Mouse (Mus musculus) c-Kit-positive CD71-positive TER-119-positive erythroid progenitor cells, embryonic 14.5 days (primary cell): ENCODE results near the gene Slc47a2.

Experiments
- DNase-seq: peaks from one replicate; pipeline ENCODE4 v3.0.0-alpha.2; 2013; ENCODE audit warnings: low spot score

Gene Slc47a2

DNA sequence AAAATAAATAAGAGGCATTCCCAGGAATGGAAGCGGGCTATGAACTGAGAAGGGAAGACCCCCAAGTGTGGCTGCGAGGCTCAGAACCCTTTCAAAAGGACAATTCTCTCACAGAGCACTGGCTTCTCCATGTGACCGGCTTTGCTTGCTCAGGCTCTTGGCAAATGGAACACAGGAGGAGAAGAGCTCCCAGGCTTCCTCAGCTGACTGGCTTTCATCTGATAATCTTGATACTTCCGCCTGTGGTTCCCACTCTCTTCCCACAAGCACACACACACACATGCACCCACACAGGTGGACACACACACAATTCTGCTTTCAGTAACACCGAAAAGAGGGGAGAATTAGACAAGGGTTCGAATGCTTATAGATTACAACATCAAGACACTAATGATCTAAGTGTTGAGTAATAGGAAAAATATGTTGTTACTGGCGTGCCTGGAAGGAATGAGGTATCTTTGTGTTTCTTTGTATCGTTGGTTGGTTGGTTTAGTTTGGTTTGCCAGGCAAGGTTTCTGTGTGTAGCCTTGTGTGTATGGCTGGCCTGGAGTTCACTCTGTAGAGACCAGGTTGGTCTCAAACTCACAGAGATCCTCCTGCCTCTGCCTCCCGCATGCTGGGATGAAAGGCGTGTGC, 59.1 kb downstream of the Slc47a2 start:
- no peak for DNase-seq

DNA sequence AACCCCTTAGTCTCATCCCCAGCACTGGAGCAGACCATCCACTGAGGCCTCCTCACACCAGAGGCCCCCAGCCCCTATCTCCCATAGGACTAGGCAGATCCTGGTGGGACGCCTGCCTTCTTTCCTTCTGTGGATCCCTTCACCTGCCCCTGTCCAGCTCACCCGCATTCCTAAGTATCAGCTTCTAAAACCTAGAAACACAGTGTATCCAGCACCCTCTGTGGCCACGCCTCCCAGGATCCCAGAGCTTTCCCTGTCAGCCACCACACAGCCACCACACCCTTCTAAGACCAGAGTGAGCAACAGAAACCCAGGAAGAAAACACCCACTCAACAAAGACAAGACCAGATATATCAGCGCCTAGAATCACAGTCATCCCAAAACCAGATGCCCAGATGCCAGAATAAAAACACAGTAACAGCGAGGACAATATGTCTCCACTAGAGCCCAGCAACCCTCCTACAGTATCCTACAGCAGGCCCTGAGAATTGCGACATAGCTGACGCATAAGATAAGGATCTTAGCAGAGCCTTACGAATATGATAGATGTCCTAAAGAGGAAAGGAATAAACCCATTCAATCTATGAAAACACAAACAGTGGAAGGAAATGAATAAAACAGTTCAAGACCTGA, 64.1 kb downstream of the Slc47a2 start:
- no peak for DNase-seq

DNA sequence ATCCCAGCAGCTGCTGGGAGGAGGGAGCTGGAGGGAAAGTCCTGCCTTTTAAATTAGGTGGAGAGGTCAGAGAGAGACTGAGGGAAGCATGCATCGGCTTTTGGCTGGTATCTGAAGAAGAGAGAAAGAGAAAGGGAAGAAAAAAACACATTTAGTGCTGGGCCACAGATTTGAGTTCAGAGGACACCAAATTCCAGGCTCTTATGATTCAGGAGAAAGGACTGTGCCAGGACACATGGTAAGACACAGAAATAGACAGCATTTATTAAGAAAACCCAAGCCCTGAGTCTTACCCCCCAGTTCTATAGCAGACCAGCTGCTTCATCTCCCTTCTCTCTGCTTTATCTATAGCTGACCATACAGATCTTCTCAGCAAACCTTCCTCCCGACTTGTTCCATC, 64.7 kb downstream of the Slc47a2 start:
- DNase-seq = no peak

DNA sequence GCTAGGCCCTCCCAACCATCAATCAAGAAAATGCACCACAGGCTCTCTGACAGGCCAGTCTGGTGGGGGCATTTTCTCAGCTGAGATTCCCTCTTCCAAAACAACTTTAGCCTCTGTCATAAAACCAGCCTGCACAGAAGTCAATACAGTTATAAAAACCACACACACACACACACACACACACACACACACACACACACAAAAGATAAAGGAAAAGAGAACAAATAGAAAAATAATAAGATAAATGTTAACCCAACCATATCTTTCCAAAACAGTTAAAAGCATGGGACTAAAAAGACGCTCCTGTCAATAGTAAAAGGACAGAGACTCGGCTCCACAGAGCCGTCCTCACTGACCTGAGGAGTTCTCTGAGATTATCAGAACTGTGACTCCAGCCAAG, 66.2 kb downstream of the Slc47a2 start:
- DNase-seq = no peak

DNA sequence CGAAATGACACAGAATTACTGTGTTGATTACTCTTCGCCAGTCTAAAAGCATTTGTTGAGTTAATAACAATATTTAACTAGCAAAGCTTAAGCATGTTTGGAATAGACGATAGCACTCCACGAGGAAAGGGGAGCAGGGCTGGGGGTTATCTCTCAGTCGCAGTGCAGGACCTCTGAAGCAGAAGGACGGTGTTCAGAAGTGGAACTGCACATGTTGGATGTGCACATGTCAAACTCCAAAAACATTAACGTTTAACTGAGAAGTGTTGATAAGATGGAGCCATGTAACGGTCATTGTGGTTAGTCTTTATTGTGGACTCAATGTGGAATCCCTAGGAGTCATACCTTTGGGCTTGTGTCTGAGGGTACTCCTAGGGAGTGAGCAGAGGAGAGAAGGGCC, 67.6 kb downstream of the Slc47a2 start:
- DNase-seq = no peak

DNA sequence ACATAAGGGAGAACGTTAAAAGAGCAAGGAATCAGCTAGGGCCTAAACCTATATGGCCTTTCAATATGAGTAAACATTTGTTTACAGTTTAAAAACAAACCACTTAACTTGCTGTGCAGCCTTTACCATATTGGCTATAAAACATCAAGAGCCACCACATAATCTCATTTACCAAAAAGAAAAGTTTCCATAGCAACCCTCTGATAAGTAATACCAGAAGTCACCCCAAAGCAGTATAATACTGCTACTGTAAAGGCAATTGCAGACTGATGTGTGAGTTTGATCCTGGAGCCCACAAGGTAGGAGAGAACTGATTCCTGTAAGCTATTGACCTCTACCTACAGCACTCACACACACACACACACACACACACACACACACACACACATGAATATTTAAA, 68.2 kb downstream of the Slc47a2 start:
- DNase-seq = no peak

DNA sequence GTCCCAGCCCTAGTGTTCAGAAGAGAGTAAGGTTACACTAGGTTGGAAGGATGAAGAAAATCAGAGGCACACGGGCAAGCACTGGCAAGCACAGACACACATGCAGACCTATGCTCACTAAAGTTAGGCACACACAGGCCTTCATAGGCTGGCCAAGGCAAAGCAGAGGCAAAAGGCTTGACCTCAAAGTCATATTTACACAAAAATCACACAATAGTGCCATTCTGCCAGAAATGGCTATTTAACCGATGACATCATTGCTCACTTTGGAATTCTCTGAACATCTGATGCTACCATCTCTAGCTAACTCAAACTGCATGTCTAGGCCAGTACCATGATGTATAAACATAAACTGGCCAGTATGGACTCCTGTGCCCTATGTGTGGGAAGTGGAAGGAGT, 68.7 kb downstream of the Slc47a2 start:
- DNase-seq = no peak

DNA sequence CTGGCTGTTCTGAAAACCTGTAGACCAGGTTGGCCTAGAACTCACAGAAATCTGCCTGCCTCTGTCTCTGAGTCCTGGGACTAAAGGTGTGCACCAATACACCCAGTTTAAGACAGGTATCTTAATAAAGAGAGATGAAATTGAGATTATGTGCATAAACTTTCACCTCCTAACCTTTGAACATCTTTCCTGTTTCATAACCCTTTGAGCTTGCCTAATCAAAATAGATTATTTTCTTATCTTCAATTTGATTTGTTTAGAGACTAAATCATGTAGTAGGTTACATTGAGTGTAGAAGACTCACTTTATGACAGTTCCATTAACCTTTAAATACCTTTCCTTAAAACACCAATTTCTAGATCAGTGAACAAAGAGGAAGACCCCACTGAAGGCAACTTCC, 71.0 kb downstream of the Slc47a2 start:
- no peak for DNase-seq

DNA sequence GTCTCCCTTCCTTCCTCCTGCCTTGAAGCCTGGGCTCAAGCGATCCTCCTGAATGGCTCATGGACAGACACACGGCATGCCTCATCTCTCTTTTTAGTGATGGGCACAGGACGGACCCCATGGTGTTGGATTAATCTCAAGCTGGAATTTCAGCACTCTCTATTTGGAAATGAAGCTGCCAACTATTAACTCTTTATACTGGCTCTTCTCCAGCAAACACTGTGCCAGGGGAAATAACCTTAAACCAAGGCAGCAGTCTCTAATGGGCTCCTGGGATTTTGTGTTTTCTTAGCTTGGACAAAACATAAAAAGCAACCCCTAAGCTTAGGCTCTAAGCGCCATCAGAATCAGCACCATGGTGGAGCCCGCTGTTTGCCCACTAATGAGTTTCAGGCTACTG, 72.3 kb downstream of the Slc47a2 start:
- no peak for DNase-seq

DNA sequence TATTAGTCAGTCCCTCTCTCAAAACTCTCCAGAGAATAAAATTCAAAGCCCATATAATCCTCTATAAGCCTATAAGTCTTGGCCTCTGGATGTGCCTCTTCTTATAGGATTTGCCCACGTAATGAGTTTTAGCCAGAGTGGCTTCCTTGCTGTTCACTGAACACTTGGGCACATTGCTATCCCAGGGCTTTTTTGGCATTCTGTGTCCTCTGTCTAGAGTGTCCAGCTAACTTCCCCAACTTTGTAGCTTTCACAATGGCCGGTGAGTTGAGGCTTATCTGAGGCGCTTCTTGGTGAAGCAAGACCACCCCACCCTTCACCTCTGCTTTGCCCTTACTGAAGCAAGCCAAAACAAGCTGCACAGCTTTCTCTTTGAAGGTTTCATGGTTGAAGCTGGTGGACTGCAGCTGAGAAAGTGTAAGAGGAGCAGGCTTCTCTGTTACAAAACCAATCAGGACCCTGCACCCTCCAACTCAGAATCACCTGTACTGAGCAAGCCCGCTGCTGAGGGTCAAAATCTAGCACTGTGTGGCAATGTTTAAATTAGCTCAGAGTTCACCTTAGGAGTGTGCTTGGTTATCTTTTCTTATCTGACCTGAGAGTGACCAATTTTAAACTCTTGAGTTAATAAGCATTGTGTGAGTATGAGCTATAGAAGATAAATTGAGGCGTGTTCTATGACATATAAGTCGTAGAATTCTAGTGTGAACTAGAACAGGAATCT, 73.9 kb downstream of the Slc47a2 start:
- no peak for DNase-seq

DNA sequence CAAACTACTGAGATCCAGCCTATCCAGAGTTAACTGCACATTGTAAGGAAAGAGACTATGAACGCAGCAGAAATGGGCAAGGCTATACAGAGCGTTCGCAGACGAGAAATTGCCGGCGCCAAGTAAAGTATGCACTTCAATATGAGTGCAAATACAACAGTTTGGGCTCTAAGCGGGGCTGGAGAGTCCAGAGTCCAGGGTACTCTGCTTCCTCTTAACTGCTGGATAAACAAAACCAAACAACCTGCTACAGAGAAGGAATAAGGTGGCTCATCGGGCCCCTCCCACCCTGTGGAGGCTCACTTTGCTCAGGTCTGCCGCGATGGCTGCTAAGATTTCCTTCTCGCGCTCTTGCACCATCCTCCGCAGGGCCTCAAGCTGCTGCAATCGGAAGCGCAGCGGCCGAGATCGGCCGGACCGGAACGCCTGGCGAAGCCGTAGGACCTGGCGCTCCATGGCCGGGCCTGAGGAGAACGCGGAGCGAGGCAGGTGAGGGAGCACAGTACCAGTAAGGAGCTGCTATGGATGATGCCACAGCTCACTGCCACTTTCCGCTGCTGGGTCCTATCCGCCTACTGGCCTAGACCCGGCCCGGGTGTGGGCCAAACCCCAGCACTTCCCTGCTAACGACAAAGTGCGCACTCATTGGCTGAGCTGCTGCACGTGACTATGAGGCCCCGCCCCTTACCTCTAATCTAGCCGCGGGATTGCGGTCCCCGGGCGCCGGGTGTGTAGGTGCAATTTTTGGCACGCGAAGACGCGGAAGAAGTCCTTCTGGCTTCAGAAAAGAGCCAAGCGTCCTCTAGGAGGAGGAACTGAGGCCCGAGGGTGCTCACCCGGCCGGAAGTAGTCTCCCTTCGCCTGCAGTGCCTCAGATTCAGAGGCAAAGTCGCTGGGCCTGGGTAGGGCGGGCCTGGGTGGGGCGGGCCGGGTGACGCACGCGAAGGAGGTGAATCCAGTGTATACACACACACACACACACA, 75.8 kb downstream of the Slc47a2 start, which contains the start of gene Aldh3a2:
TSS of gene Aldh3a2 (minus strand) at position 914 of the 983 bp plus-strand sequence.
- DNase-seq = peak; percentile 93

DNA sequence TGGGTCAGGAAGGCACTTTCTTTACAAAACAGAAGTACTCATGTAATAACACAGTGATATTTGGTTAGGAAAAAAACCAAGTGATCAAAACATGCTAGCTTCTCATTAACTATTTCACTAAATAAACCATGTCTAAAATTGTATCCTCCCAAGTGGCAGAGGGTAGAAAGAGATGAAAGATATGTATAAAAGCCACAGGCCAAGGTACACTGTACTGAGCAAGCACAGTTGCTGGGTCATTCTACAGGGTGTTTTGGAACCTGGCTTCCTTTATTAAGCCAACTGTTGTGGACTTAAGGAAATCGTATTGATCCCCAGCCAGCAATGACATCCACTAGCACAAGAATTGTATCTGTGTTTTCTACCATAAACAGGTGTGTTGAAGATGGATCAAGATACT, 78.8 kb downstream of the Slc47a2 start:
- no peak for DNase-seq

DNA sequence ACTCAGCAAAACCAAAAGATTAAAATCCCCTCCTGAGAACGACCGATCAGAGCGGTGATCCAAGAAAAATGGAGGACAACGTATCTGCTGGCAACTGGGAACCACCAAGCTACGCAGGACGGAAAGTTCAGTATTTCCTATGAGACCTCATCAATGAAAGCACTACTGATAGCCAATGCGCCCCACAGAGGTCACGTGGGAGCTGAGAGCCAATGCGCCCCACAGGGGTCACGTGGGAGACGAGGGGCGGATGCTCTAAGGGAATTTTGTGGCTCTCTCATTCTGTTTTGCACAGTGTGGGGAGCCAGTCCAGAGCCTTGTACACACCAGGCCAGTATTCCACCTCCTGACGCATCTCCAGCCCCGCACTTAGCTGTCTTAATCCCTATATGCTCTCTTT, 80.1 kb downstream of the Slc47a2 start:
- no peak for DNase-seq

DNA sequence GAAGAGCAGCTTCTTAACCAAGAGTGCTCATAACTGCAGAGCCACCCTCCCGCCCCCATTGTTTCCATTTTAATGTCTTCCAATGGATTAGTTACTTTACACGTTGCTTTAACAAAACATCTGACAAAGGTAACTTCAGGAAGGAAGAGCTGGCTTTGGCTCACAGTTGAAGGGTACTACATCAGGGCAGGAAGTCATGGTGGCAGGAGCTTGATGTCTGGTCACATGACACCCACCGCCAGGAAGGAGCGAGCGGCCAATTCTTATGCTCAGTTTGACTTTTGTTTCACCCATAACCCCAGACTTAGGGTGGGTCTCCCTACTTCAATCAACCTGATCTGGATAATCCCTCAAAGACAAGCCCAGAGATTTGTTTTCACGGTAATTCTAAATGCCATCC, 83.6 kb downstream of the Slc47a2 start:
- DNase-seq = no peak

DNA sequence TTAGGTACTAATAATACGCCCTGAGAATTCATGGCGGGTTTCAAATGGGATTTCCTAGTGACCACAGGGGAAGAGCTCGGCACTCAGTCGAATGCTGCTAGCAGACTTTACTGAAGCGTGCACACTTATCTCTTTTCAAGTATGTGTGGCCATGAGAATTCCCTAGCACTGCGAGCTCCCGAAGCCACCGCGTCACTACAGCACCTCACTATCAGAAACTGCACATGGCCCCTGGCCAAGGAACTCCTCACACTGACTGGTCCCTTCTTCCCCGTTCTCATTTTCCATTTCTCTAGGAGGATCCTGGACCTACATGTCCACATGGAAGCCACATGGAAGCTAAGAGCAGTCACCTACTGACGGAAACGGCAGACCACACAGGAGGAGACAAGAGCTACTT, 89.9 kb downstream of the Slc47a2 start:
- no peak for DNase-seq

DNA sequence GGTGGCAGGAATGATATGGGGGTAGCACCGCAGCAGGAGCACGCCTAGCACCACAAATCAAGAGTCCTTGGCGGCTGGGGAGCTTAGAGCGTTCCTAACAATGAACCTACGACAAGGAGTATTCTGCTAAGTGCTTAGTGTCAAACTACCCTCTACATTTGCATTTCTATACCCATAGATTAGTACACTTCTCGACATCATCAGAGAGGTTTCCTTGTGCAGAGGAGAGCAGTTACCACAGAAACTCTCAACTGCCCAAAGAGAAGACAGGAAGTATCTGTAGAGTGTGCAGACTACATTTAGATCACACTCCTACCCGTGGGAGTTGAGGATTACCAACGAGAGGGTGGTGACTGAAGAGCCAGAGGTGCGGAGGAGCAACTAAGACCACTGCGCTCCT, 90.9 kb downstream of the Slc47a2 start:
- DNase-seq = no peak
